Comparison of ENCODE assay signal across 19 mouse cellular contexts in the genomic region with DNA sequence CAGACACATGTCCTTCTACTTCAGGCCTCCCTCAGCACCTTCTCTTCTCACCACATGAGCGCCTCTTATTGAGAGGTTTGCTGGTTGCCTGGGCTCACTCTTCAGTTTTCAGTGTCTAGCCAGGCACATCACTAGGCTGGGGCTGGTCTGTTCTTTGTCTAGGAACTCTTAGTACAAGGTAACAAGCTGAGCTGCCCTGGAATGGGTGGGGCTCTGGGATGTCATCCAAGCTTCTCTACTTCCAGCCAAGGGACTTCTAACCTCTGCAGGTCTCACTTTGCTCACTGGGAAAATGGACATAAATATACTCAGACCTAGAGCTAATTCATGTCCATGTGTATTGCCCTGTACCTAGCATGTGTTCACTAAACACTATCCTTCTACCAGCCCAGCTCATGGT.
DNase-seq lines count a peak whose midpoint lies in the region; ATAC-seq and TF ChIP-seq lines count a peak whose summit lies in the region.
"Had no signal": no experiment of that assay in that cellular context is flagged by ENCODE, and none has a peak within 500 bp of the region (broad histone marks: within the 10 kb centered on the region; RNA-seq: fewer than 3 reads in every experiment).

No protein-coding gene starts in this region.

- H3K4me1 ChIP-seq in heart, embryonic 13.5 days, result peaks cover 49% of the 10 kb centered on the region
- peaks cover 25% of the 10 kb centered on the region for H3K4me1 ChIP-seq in heart, postnatal 0 days (ENCODE audit: control insufficient read depth, insufficient read depth)
- H3K4me1 ChIP-seq: embryonic facial prominence, embryonic 12.5 days; forebrain, embryonic 15.5 days; hindbrain, embryonic 13.5 days had no signal

- H3K9me3 ChIP-seq in heart, embryonic 13.5 days, result no peaks in the 10 kb centered on the region
- H3K9me3 ChIP-seq in heart, postnatal 0 days (replicated peaks; ENCODE audit: control insufficient read depth, low read length), result no peaks in the 10 kb centered on the region
- H3K9me3 ChIP-seq: embryonic facial prominence, embryonic 12.5 days; forebrain, embryonic 15.5 days; hindbrain, embryonic 13.5 days had no signal

- peak overlapping the region; percentile 67 for H3K27ac ChIP-seq in heart, embryonic 13.5 days (replicated peaks)
- H3K27ac ChIP-seq in heart, postnatal 0 days (ENCODE audit: low read depth), result peak overlapping the region; percentile 12; the same call in 1 of the 2 replicates
- H3K27ac ChIP-seq: embryonic facial prominence, embryonic 12.5 days; forebrain, embryonic 15.5 days; hindbrain, embryonic 13.5 days; hindbrain, postnatal 0 days had no signal

- no peaks in the 10 kb centered on the region for H3K36me3 ChIP-seq in heart, embryonic 13.5 days
- no peaks in the 10 kb centered on the region for H3K36me3 ChIP-seq in heart, postnatal 0 days (replicated peaks; ENCODE audit: control insufficient read depth, insufficient read depth, low read length)
- H3K36me3 ChIP-seq: embryonic facial prominence, embryonic 12.5 days; forebrain, embryonic 15.5 days; hindbrain, embryonic 13.5 days had no signal

- no peak for DNase-seq in heart, postnatal 36 days
- no peak for DNase-seq in heart, postnatal 0 days (ENCODE audit: low spot score)
- no peak for DNase-seq in heart, adult 9 months (ENCODE audit: low spot score in 2 of 2)
- DNase-seq in kidney, adult 9 months, result peak; percentile 62
- DNase-seq in kidney, postnatal 10 days, result no peak
- DNase-seq: adrenal gland, postnatal 14 days; cerebellum, adult 11-12 months; cerebellum, adult 9-10 months; cerebellum, postnatal 25 days; gastrocnemius, postnatal 36 days; heart, adult 11 months had no signal

- 62% methylated on average over 1 of the region's 1 CpGs for WGBS in heart, embryonic 13.5 days
- WGBS in heart, postnatal 0 days, result 47% methylated on average over 1 of the region's 1 CpGs

- H3K9ac ChIP-seq in heart, embryonic 13.5 days, result no peak overlapping the region
- no peak overlapping the region for H3K9ac ChIP-seq in heart, postnatal 0 days (replicated peaks; ENCODE audit: low read depth, low read length)
- H3K9ac ChIP-seq: embryonic facial prominence, embryonic 12.5 days; forebrain, embryonic 15.5 days; hindbrain, embryonic 13.5 days had no signal

- TF ChIP-seq EP300 in heart, postnatal 0 days (IDR thresholded peaks at IDR 0.05; ENCODE audit: low read depth), result no peak

- no peak overlapping the region for H3K4me3 ChIP-seq in heart, embryonic 13.5 days
- no peak overlapping the region for H3K4me3 ChIP-seq in heart, postnatal 0 days (ENCODE audit: low read depth, low read length)
- H3K4me3 ChIP-seq: embryonic facial prominence, embryonic 12.5 days; forebrain, embryonic 15.5 days; hindbrain, embryonic 13.5 days had no signal

- no peaks in the 10 kb centered on the region for H3K27me3 ChIP-seq in heart, embryonic 13.5 days (replicated peaks)
- no peaks in the 10 kb centered on the region for H3K27me3 ChIP-seq in heart, postnatal 0 days (ENCODE audit: control insufficient read depth, insufficient read depth, low read length)
- H3K27me3 ChIP-seq: CH12.LX; embryonic facial prominence, embryonic 12.5 days; forebrain, embryonic 15.5 days; hindbrain, embryonic 13.5 days; Patski had no signal

- H3K4me2 ChIP-seq in heart, embryonic 13.5 days, result no peak overlapping the region
- H3K4me2 ChIP-seq in heart, postnatal 0 days (ENCODE audit: low read depth, low read length), result no peak overlapping the region
- H3K4me2 ChIP-seq: embryonic facial prominence, embryonic 12.5 days; forebrain, embryonic 15.5 days; hindbrain, embryonic 13.5 days had no signal

- ATAC-seq in heart, embryonic 13.5 days (ENCODE audit: extremely low read depth, insufficient number of reproducible peaks, low FRiP score, low TSS enrichment), result no peak
- ATAC-seq in heart, postnatal 0 days (ENCODE audit: insufficient read depth, low read depth), result peak; percentile 19; the same call in 1 of the 2 replicates
- ATAC-seq: activated CD4-positive, CD25-positive, alpha-beta regulatory T cell, adult 4 months; forebrain, embryonic 15.5 days; hindbrain, postnatal 0 days; Patski had no signal

- TF ChIP-seq CTCF in heart, postnatal 0 days (IDR thresholded peaks at IDR 0.05; ENCODE audit: low read depth), result no peak

- intact Hi-C loops in heart, postnatal 36 days (cut with DNase I), result no loop called here
